Mouse (Mus musculus) right cerebral cortex, postnatal 4 days (tissue): ENCODE measurements around the gene Hipk2.

Experiments
- DNase-seq: peaks from one replicate; pipeline ENCODE4 v3.0.0-alpha.2; 2022

Gene Hipk2

GRCm38 (mm10) chr6:38876071-38876911 lies at the start of gene Hipk2:
Hipk2 (minus strand) TSS chr6:38876165.
- DNase-seq: peak; percentile 74

GRCm38 (mm10) chr6:38925719-38926118 lies 49.8 kb upstream of the Hipk2 start:
- no peak for DNase-seq

GRCm38 (mm10) chr6:38923870-38924817 lies 48.2 kb upstream of the Hipk2 start:
- no peak for DNase-seq

- DNase-seq: no peak
These were observed 47.5 kb upstream of the Hipk2 start for GRCm38 (mm10) chr6:38923450-38923849.

GRCm38 (mm10) chr6:38922517-38922916 lies 46.6 kb upstream of the Hipk2 start:
- DNase-seq: no peak

- no peak for DNase-seq
These were observed 45.8 kb upstream of the Hipk2 start for GRCm38 (mm10) chr6:38921810-38922116.

GRCm38 (mm10) chr6:38921095-38921809 lies 45.3 kb upstream of the Hipk2 start:
- no peak for DNase-seq

GRCm38 (mm10) chr6:38920141-38920540 lies 44.2 kb upstream of the Hipk2 start:
- no peak for DNase-seq

GRCm38 (mm10) chr6:38919135-38919740 lies 43.3 kb upstream of the Hipk2 start:
- no peak for DNase-seq

GRCm38 (mm10) chr6:38918728-38919127 lies 42.8 kb upstream of the Hipk2 start:
- no peak for DNase-seq

- DNase-seq: no peak
These were observed 41.5 kb upstream of the Hipk2 start for GRCm38 (mm10) chr6:38917415-38917814.

- no peak for DNase-seq
These were observed 40.6 kb upstream of the Hipk2 start for GRCm38 (mm10) chr6:38916571-38916970.

GRCm38 (mm10) chr6:38915776-38916175 lies 39.8 kb upstream of the Hipk2 start:
- no peak for DNase-seq

- no peak for DNase-seq
These were observed 38.2 kb upstream of the Hipk2 start for GRCm38 (mm10) chr6:38914181-38914580.

- DNase-seq: no peak
These were observed 37.5 kb upstream of the Hipk2 start for GRCm38 (mm10) chr6:38913386-38914042.

GRCm38 (mm10) chr6:38912845-38913244 lies 36.9 kb upstream of the Hipk2 start:
- no peak for DNase-seq

- DNase-seq: no peak
These were observed 36.2 kb upstream of the Hipk2 start for GRCm38 (mm10) chr6:38912121-38912660.

GRCm38 (mm10) chr6:38910828-38911559 lies 35.0 kb upstream of the Hipk2 start:
- DNase-seq: no peak

- DNase-seq: no peak
These were observed 32.4 kb upstream of the Hipk2 start for GRCm38 (mm10) chr6:38908401-38908800.

GRCm38 (mm10) chr6:38906005-38906404 lies 30.0 kb upstream of the Hipk2 start:
- no peak for DNase-seq

- DNase-seq: no peak
These were observed 27.0 kb upstream of the Hipk2 start for GRCm38 (mm10) chr6:38902820-38903439.
